Mouse (Mus musculus) layer of hippocampus, adult 9-10 months (tissue): ENCODE data around the gene Nudt14.

ENCODE experiments used
- DNase-seq: peaks from one replicate; pipeline ENCODE4 v3.0.0; 2022; ENCODE audit warnings: low spot score

Gene Nudt14

GRCm38 (mm10) chr12:112950040-112950760 lies 8.3 kb upstream of the Nudt14 start:
- DNase-seq, result peak; percentile 68

DNA sequence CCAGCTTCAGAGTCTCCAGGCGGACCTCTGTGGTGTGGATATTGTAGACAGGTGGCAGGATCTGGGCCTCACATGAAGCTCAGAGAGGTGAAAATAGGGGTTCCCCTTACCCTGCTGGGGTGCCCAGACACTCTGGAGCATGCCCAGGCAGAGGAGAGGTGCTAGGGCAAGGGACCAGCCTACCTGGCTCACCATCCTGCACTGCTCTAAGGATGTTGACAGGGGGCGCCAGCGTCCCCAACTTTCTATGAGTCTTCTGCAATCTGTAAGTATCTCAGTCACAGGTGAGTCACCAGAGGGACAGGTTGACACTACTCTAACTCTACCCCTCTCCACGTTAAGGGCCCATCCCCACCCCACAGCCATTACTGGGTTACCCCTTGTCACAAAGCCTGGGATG lies 5.4 kb upstream of the Nudt14 start:
- no peak for DNase-seq

DNA sequence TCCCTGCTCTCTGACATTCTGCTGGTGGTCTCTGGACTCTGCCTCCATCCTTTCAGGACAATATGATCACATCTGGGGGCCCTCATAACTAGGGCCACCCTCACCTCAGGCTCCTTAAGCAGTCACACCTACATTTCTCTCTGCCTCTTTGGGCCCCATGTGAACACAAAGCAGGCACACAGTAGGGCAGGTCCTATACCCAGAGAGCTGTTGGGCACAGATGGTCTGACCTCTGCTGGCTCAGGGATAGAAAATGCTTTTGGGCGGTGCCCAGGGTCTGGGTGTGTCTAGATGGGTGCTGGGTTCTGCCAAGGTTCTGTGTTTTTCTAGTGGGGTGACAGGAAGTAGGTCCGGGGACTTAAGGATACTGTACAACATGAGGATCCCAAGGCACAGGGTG lies 1.7 kb upstream of the Nudt14 start:
- no peak for DNase-seq

DNA sequence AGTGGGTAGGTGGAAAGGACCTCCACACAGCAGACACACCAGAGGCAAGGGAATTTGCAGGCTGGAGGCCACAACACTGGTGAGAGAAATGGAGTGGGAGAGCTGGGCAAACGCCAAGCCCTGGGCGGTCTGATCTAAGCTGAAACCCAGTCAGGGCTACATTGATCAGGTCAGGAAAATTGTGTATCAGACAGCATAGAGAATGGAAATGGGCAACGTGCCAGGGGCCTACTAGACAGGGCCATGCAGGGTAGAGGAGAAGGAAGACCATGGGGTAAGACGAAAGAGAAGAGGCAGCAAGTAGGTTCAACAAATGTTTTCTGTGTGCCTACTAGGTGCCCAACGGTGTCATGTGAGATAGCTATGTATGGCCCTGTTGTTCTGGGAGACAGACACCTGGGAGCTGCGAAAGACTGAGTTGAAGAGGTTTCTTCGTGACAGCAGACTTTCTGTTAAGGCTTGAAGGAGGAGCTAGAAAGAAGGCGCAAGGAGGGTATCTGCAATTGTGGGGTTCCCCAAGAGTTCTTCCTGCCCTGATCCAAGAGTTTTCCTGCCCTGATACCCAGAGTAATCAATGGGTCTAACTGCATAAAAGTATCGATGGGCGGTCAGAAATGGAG lies 658 bp downstream of the Nudt14 start:
- no peak for DNase-seq

GRCm38 (mm10) chr12:112940710-112941109 lies 1.2 kb downstream of the Nudt14 start:
- DNase-seq, result no peak

GRCm38 (mm10) chr12:112940238-112940637 lies 1.7 kb downstream of the Nudt14 start:
- no peak for DNase-seq

DNA sequence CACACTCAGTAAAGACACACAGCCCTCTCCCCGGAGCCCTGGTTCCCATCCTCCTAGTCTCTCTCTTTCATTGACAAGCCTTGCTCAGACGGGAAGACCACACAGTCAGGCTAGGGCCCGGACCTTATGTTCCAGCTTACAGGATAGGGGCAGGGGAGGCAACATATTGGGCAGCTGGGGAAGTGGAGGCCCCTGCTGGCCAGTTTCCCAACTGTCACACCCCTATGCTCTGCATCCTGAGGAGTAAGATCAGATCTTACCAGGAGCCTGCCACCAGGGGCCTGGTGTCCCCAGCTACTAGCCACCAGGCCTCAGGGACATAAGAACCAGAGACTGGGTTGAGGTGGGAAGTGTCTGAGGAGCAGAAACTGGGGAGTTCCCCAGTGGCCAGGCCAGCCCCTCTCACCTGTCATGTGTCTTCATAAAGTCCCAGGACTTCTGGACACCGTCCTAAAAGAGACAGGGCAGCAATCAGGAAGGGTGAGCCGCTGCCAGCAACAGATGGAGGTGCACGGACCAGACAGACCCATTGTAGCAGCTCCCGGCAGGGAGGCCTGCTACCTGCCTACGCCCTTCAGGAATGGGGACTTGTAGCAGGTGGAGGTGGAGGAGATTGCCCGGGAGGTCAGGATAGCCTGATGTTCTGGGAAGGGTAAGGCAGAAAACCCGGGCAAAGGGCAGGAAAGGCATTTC lies 2.9 kb downstream of the Nudt14 start:
- DNase-seq, result no peak

GRCm38 (mm10) chr12:112938366-112938765 lies 3.6 kb downstream of the Nudt14 start:
- no peak for DNase-seq

- DNase-seq, result no peak
Measured at GRCm38 (mm10) chr12:112937906-112938305, 4.0 kb downstream of the Nudt14 start.

GRCm38 (mm10) chr12:112932647-112933046 lies 9.3 kb downstream of the Nudt14 start:
- DNase-seq, result no peak

DNA sequence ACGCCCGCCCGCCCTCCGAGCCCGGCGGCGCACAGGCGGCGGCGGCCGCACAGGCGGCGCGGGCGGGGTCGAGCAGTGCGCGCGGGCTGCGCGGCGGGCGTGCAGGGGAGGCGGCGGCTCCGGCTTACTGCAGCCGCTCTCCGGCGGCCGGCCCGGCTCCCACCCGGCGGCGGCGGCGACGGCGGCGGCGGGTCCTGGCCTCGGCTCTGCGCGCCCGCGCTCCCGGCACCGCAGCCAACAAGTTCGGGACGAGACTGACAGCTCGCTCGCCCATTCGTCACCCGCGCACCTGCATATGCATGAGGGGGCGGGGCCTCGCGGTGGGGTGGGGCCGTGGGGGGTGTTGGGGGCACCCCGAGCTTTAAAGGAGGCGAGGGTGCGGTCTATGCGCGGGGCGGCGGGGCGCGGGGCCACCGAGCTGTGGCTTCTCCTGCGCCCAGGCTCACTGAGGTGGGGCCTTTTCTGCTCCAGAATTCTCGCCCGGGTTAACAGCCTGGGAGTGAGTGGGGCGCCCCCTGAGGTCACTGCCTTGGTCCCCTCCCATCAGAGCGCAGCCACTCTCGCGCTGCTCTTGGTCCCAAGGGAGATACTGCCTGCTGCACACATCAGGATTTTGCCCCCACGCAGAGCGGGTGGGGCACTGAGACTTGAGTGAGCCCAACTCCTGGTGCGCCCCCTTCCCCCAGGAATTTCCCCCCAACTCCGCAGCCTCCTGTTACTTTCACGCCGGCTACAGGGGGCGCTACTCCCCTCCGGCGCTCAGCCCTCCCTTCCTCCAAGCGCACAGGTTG lies 12.2 kb downstream of the Nudt14 start, which contains the start of gene Jag2:
Gene Jag2, minus strand, starts transcription at position 215 of the 791 bp plus-strand sequence.
- peak; percentile 33 for DNase-seq

- no peak for DNase-seq
Measured at GRCm38 (mm10) chr12:112928401-112929241, 13.3 kb downstream of the Nudt14 start.

DNA sequence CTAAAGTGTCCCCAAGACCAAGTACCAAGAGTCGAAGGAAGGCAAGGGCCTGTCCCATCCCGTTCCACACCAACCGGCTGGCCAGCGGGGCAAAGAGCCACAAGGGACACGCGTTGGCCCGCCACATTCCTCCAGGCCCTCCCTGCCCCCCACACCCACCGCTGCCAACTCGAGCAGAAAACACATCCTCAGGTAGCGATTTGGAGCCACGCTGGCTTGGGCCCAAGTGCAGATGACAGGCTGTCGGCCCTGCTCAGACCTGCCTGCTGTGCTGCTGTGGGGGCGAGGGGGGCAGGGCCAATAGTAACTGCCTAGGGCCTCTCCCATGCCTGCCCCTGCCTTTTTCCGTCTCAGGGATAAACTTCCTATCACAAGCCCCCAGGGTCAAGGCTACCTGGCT lies 14.7 kb downstream of the Nudt14 start:
- DNase-seq, result no peak

GRCm38 (mm10) chr12:112925950-112926349 lies 16.0 kb downstream of the Nudt14 start:
- DNase-seq, result no peak

GRCm38 (mm10) chr12:112922541-112922940 lies 19.4 kb downstream of the Nudt14 start:
- DNase-seq, result no peak

GRCm38 (mm10) chr12:112921518-112921917 lies 20.4 kb downstream of the Nudt14 start:
- no peak for DNase-seq

GRCm38 (mm10) chr12:112917906-112918305 lies 24.0 kb downstream of the Nudt14 start:
- no peak for DNase-seq

DNA sequence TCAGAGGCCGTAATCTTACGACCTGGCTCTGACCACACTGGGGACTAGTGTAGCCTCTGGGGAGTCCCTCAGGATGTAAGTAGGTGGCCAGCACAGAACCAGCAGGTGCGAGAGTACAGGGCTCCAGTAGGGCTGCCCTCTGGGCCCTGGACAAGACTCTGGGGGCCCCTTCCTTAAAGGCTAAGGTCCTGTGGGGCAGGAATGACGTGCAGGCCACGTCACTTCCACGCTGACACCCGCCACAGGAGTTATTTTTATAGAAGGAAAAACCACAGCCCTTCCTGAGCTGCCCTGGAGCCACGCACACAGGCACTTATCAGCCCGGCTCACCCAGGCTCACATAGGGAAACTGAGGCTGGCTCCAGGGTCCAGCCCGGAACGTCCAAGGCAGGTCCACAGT lies 24.4 kb downstream of the Nudt14 start:
- no peak for DNase-seq

- no peak for DNase-seq
Measured at GRCm38 (mm10) chr12:112916698-112917400, 25.1 kb downstream of the Nudt14 start.

DNA sequence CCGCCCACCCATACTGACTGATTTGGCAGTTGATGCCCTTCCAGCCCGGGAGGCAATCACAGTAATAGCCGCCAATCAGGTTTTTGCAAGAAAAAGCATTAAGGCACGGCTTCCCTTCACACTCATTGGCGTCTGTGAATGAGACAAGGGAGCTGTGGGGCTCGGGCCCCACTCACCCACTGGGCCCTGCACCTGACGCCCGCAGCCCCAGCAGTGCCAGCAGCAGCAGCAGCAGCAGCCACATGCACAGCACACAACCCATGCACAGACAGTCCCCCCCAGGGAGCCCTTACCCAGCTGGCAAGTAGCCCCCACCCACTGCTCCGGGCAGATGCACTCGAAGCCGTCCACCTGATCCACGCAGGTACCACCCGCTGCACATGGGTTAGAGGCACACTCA lies 26.3 kb downstream of the Nudt14 start:
- no peak for DNase-seq

GRCm38 (mm10) chr12:112914527-112914926 lies 27.4 kb downstream of the Nudt14 start:
- no peak for DNase-seq
